Mouse (Mus musculus) stomach, postnatal 0 days (tissue): ENCODE measurements around the gene Mydgf.

Experiments
- CTCF ChIP-seq: IDR thresholded peaks from 2 replicates; pipeline ENCODE4 v1.5.1; 2016; ENCODE audit warnings: antibody characterized with exemption, low read depth, mild to moderate bottlenecking, moderate library complexity
- EP300 ChIP-seq: optimal IDR thresholded peaks from 2 replicates; pipeline ENCODE3; 2016; ENCODE audit warnings: antibody characterized with exemption

GRCm38 (mm10) chr17:56131136-56131535 is 52.6 kb downstream of the Mydgf start:
- no peak for TF ChIP-seq EP300
- no peak for TF ChIP-seq CTCF
